Mouse (Mus musculus): ENCODE results near the gene Tbx2. TPM values are rescaled to one million over a fixed set of nuclear protein-coding genes. Genes with fewer than 3 reads are reported as not detected.

The Tbx2 gene
- polyA plus RNA-seq, 1 experiment from 2014 or later, result 0.37 TPM

Other genes with a start within 250 kb of the Tbx2 start
- gene Gm11444, start 17.8 kb downstream of the Tbx2 start, polyA plus RNA-seq (2014; fragmentation: Nextera tagmentation; extraction: Ambion mirVana), result not detected in 2 replicates
- 0.20 and 0.28 TPM in 2 replicates for gene Tbx4, start 53.9 kb downstream of the Tbx2 start, polyA plus RNA-seq (2014; fragmentation: Nextera tagmentation; extraction: Ambion mirVana)

Measured in neural tube, embryonic 14.5 days (tissue).